Mouse (Mus musculus): ENCODE data around the gene Banf2. TPM values are rescaled to one million over a fixed set of nuclear protein-coding genes. Genes with fewer than 3 reads are reported as not detected.

The Banf2 gene
- polyA plus RNA-seq, 1 experiment: not detected

GRCm38 (mm10) chr2:144014051-144014450, 18.8 kb upstream of the Banf2 start:
- TF ChIP-seq POLR2A (IDR thresholded peaks at IDR 0.05; ENCODE audit: borderline replicate concordance, control insufficient read depth, low read depth, low read length) (no peak), CTCF (IDR thresholded peaks at IDR 0.05; ENCODE audit: control insufficient read depth, insufficient read depth, low read length) (no peak)
- Histone ChIP-seq H3K4me3 (replicated peaks; ENCODE audit: control insufficient read depth, low read depth, low read length) (no peak overlapping the region), H3K27ac (ENCODE audit: control insufficient read depth, insufficient read depth, low read depth, low read length, poor library complexity) (no peak overlapping the region), H3K4me1 (ENCODE audit: control insufficient read depth, insufficient read depth, low read length) (peaks cover 2% of the 10 kb centered on the region)
- WGBS: 80% methylated on average over 11 of the region's 11 CpGs

DNA sequence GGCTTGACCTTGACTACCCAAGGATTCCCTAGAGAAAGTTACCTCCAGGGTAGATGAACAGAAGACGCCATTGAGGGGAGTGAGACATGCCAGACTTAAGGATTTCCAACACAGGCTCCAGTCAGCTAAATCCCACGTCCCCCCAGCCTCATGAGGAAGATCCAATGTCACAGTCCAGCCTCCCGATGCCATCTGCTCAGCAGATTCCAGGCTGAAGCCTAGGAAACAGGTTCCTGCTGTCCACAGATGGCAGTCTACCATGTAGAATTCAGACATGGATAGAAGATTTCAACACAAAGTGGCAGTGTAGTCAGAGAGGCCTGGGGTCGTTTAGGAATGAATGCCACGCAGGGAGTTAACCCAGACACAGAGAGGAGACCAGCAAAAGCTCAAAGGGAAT, 18.4 kb upstream of the Banf2 start:
- H3K4me3 ChIP-seq (replicated peaks; ENCODE audit: control insufficient read depth, low read depth, low read length): no peak overlapping the region
- TF ChIP-seq POLR2A (IDR thresholded peaks at IDR 0.05; ENCODE audit: borderline replicate concordance, control insufficient read depth, low read depth, low read length): no peak
- TF ChIP-seq CTCF (IDR thresholded peaks at IDR 0.05; ENCODE audit: control insufficient read depth, insufficient read depth, low read length): no peak
- WGBS: 77% methylated on average over 5 of the region's 5 CpGs
- peaks cover 2% of the 10 kb centered on the region for H3K4me1 ChIP-seq (ENCODE audit: control insufficient read depth, insufficient read depth, low read length)
- no peak overlapping the region for H3K27ac ChIP-seq (ENCODE audit: control insufficient read depth, insufficient read depth, low read depth, low read length, poor library complexity)

DNA sequence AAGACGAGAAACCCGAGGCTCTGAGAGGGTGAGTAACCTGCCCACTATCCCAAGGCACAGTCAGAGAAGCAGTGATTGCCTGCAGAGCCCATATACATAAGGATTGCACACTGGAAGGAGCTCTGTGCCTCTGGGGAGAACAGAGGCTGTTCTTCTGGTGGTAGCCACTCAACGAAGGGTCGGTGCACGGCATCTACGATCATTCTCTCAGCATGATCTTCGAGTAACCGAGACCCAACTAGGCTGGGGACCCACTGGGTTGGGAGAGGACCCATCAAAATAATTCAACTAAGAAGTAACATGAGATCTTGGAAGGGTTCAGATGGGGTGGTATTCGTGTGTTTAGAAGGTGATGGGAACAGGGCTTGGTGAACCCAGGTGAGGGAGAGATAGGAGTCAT, 17.0 kb upstream of the Banf2 start:
- Histone ChIP-seq H3K4me1 (ENCODE audit: control insufficient read depth, insufficient read depth, low read length) (no peaks in the 10 kb centered on the region), H3K27ac (ENCODE audit: control insufficient read depth, insufficient read depth, low read depth, low read length, poor library complexity) (no peak overlapping the region), H3K4me3 (replicated peaks; ENCODE audit: control insufficient read depth, low read depth, low read length) (no peak overlapping the region)
- no peak for TF ChIP-seq POLR2A (IDR thresholded peaks at IDR 0.05; ENCODE audit: borderline replicate concordance, control insufficient read depth, low read depth, low read length)
- no peak for TF ChIP-seq CTCF (IDR thresholded peaks at IDR 0.05; ENCODE audit: control insufficient read depth, insufficient read depth, low read length)
- 83% methylated on average over 9 of the region's 9 CpGs for WGBS

- TF ChIP-seq POLR2A (IDR thresholded peaks at IDR 0.05; ENCODE audit: borderline replicate concordance, control insufficient read depth, low read depth, low read length) (no peak), CTCF (IDR thresholded peaks at IDR 0.05; ENCODE audit: control insufficient read depth, insufficient read depth, low read length) (no peak)
- 55% methylated on average over 2 of the region's 2 CpGs for WGBS
- H3K4me3 ChIP-seq (replicated peaks; ENCODE audit: control insufficient read depth, low read depth, low read length): no peak overlapping the region
- H3K4me1 ChIP-seq (ENCODE audit: control insufficient read depth, insufficient read depth, low read length): no peaks in the 10 kb centered on the region
- no peak overlapping the region for H3K27ac ChIP-seq (ENCODE audit: control insufficient read depth, insufficient read depth, low read depth, low read length, poor library complexity)
These were observed 12.9 kb upstream of the Banf2 start for GRCm38 (mm10) chr2:144019971-144020370.

DNA sequence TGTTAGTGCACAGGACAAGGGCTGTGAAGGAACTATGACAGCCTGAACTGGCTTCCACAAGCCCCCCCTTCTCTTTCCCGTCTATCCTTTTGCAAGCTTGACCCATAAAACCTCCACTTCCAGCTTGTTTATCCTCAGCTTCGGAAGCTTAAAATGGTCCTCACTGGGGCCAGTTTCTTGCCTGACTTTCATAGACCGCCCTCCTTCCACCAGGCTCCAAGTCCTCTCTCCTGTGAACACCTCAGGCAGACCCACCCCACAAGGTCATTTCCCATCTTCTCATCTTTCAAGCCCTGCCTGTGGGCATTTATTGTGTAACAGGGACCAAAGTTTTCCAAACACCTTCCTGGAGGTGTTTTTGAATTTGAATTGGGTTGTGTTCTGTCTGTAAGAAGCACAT, 10.4 kb upstream of the Banf2 start:
- 80% methylated on average over 3 of the region's 3 CpGs for WGBS
- H3K4me1 ChIP-seq (ENCODE audit: control insufficient read depth, insufficient read depth, low read length): no peaks in the 10 kb centered on the region
- TF ChIP-seq POLR2A (IDR thresholded peaks at IDR 0.05; ENCODE audit: borderline replicate concordance, control insufficient read depth, low read depth, low read length) (no peak), CTCF (IDR thresholded peaks at IDR 0.05; ENCODE audit: control insufficient read depth, insufficient read depth, low read length) (no peak)

DNA sequence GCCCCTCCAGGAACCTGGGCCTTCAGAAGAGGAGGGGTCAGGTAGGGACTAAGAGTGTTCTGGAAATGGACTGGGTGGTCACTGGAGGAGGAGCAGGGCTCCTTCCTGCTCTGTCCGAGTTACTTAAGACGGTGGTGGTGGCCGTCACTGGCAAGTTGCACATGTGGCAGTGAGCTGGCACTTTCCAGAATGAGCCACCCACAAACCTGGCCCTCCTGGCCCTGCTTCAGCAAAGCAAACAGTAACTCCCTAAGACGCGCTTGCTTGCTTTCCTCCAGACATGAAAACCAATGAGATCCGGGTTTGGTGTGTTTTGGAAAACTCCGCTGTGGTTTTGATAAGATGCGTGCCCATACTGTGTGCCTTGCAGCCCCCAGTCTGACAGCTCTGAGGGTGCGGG, 7.5 kb upstream of the Banf2 start:
- no peak for TF ChIP-seq CTCF (IDR thresholded peaks at IDR 0.05; ENCODE audit: control insufficient read depth, insufficient read depth, low read length)
- TF ChIP-seq POLR2A (IDR thresholded peaks at IDR 0.05; ENCODE audit: borderline replicate concordance, control insufficient read depth, low read depth, low read length): no peak
- 72% methylated on average over 9 of the region's 9 CpGs for WGBS
- Histone ChIP-seq H3K4me1 (ENCODE audit: control insufficient read depth, insufficient read depth, low read length) (no peaks in the 10 kb centered on the region), H3K4me3 (replicated peaks; ENCODE audit: control insufficient read depth, low read depth, low read length) (no peak overlapping the region), H3K27ac (ENCODE audit: control insufficient read depth, insufficient read depth, low read depth, low read length, poor library complexity) (no peak overlapping the region)

More for the DNA sequence above, 10.4 kb upstream of the Banf2 start:
- no peak overlapping the region for H3K4me3 ChIP-seq (replicated peaks; ENCODE audit: control insufficient read depth, low read depth, low read length)
- H3K27ac ChIP-seq (ENCODE audit: control insufficient read depth, insufficient read depth, low read depth, low read length, poor library complexity): no peak overlapping the region

GRCm38 (mm10) chr2:144026456-144026855, 6.4 kb upstream of the Banf2 start:
- WGBS: 54% methylated on average over 4 of the region's 4 CpGs
- Histone ChIP-seq H3K4me1 (ENCODE audit: control insufficient read depth, insufficient read depth, low read length) (no peaks in the 10 kb centered on the region), H3K4me3 (replicated peaks; ENCODE audit: control insufficient read depth, low read depth, low read length) (no peak overlapping the region), H3K27ac (ENCODE audit: control insufficient read depth, insufficient read depth, low read depth, low read length, poor library complexity) (no peak overlapping the region)
- no peak for TF ChIP-seq POLR2A (IDR thresholded peaks at IDR 0.05; ENCODE audit: borderline replicate concordance, control insufficient read depth, low read depth, low read length)
- no peak for TF ChIP-seq CTCF (IDR thresholded peaks at IDR 0.05; ENCODE audit: control insufficient read depth, insufficient read depth, low read length)

GRCm38 (mm10) chr2:144030791-144031190, 2.1 kb upstream of the Banf2 start:
- TF ChIP-seq CTCF (IDR thresholded peaks at IDR 0.05; ENCODE audit: control insufficient read depth, insufficient read depth, low read length) (no peak), POLR2A (IDR thresholded peaks at IDR 0.05; ENCODE audit: borderline replicate concordance, control insufficient read depth, low read depth, low read length) (no peak)
- WGBS: 84% methylated on average over 7 of the region's 7 CpGs
- Histone ChIP-seq H3K4me1 (ENCODE audit: control insufficient read depth, insufficient read depth, low read length) (no peaks in the 10 kb centered on the region; the same call in 1 of the 2 replicates), H3K27ac (ENCODE audit: control insufficient read depth, insufficient read depth, low read depth, low read length, poor library complexity) (no peak overlapping the region), H3K4me3 (replicated peaks; ENCODE audit: control insufficient read depth, low read depth, low read length) (no peak overlapping the region)

DNA sequence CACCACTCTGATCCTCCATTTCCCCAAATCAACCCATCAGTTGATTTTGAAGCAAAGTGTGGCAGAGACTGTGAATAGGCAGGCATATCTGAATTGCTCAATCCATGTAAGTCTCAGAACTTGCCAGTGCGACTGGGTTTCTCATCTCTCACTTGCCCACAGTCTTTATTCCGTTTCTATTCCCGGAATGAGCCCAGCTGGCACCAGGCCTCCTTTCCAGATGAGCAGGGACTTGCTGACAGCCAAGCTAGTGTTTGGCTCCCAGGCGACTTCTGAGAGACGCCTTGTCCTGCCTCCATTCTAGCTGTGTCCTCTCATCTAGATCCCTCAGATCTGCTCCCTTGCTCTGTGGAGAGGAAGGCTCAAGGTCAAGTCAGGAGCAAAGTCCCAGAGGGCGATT, 11.9 kb downstream of the Banf2 start:
- no peaks in the 10 kb centered on the region; the same call in 1 of the 2 replicates for H3K4me1 ChIP-seq (ENCODE audit: control insufficient read depth, insufficient read depth, low read length)
- H3K27ac ChIP-seq (ENCODE audit: control insufficient read depth, insufficient read depth, low read depth, low read length, poor library complexity): no peak overlapping the region
- H3K4me3 ChIP-seq (replicated peaks; ENCODE audit: control insufficient read depth, low read depth, low read length): no peak overlapping the region
- WGBS: 81% methylated on average over 6 of the region's 6 CpGs
- no peak for TF ChIP-seq POLR2A (IDR thresholded peaks at IDR 0.05; ENCODE audit: borderline replicate concordance, control insufficient read depth, low read depth, low read length)
- TF ChIP-seq CTCF (IDR thresholded peaks at IDR 0.05; ENCODE audit: control insufficient read depth, insufficient read depth, low read length): no peak

Measured in bone marrow, adult 2 months (tissue).